Mouse (Mus musculus): ENCODE measurements around the gene Znrd1. TPM values are rescaled to one million over a fixed set of nuclear protein-coding genes. Genes with fewer than 3 reads are reported as not detected.

Gene Znrd1
- polyA plus RNA-seq, 2 experiments = 73.7 to 103 TPM

- H3K4me2 ChIP-seq (replicated peaks; ENCODE audit: low read depth, low read length, severe bottlenecking) = peak within 1 kb of the TSS; percentile 83
- 2% methylated on average over 44 of the region's 59 CpGs for WGBS
Measured at GRCm38 (mm10) chr17:36942791-36943471, 15.4 kb downstream of the Znrd1 start, which contains the start of gene Rnf39. Gene Rnf39 (plus strand): TSS chr17:36942918.

DNA sequence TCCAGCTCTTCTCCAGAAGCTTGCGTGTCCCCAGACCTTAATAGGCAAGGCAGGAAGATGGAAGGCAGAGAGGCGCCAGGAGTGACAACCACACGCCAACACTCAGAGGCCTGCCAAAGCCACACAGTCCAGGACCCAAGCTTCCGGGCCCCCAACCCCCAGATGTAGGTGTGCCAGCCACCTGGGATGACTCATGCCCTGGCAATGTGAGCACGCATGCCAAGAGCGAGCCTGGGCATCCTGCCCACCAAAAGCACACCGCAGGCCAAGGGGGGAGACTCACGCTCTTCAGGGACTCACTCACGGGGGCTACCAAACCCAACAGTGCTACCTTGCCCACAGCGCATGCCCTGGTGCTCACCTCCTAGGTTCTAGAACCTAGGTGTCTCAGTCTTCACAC lies 16.0 kb downstream of the Znrd1 start:
- no peaks in the 10 kb centered on the region for H3K36me3 ChIP-seq (ENCODE audit: control insufficient read depth, insufficient read depth, low read length)
- peaks cover 32% of the 10 kb centered on the region for H3K27me3 ChIP-seq (ENCODE audit: control insufficient read depth, insufficient read depth, low read length)
- 0 out of 2 replicates have a peak, but pooled peaks cover 4% of the 10 kb centered on the region for H3K4me1 ChIP-seq (ENCODE audit: control insufficient read depth, insufficient read depth, low read length)
- TF ChIP-seq POLR2A (IDR thresholded peaks at IDR 0.05; ENCODE audit: borderline replicate concordance, extremely low read depth, insufficient read depth, insufficient read length) = no peak
- peak overlapping the region; percentile 83 for H3K4me2 ChIP-seq (replicated peaks; ENCODE audit: low read depth, low read length, severe bottlenecking)
- H3K27ac ChIP-seq (replicated peaks; ENCODE audit: low read depth, low read length) = no peak overlapping the region; the same call in 1 of the 2 replicates
- ATAC-seq (ENCODE audit: low FRiP score, low read depth) (peak; percentile 39), DNase-seq (ENCODE audit: low spot score) (peak; percentile 52)
- no peaks in the 10 kb centered on the region for H3K9me3 ChIP-seq (ENCODE audit: control insufficient read depth, low read length)
- 57% methylated on average over 9 of the region's 10 CpGs for WGBS
- peak overlapping the region; percentile 45; the same call in 1 of the 2 replicates for H3K9ac ChIP-seq (ENCODE audit: low read depth, low read length, severe bottlenecking)
- H3K4me3 ChIP-seq (replicated peaks; ENCODE audit: low read length) = peak overlapping the region; percentile 45

More at GRCm38 (mm10) chr17:36942791-36943471, 15.4 kb downstream of the Znrd1 start, which contains the start of gene Rnf39:
- Histone ChIP-seq H3K27me3 (ENCODE audit: control insufficient read depth, insufficient read depth, low read length) (peaks cover 32% of the 10 kb centered on the region), H3K36me3 (ENCODE audit: control insufficient read depth, insufficient read depth, low read length) (no peaks in the 10 kb centered on the region), H3K9ac (ENCODE audit: low read depth, low read length, severe bottlenecking) (peak within 1 kb of the TSS; percentile 45), H3K9me3 (ENCODE audit: control insufficient read depth, low read length) (no peaks in the 10 kb centered on the region), H3K27ac (replicated peaks; ENCODE audit: low read depth, low read length) (no peak within 1 kb of the TSS; the same call in 1 of the 2 replicates), H3K4me1 (ENCODE audit: control insufficient read depth, insufficient read depth, low read length) (0 out of 2 replicates have a peak, but pooled peaks cover 4% of the 10 kb centered on the region), H3K4me3 (replicated peaks; ENCODE audit: low read length) (peak within 1 kb of the TSS; percentile 45)
- ATAC-seq (ENCODE audit: low FRiP score, low read depth) = no peak; the same call in 1 of the 2 replicates
- peak; percentile 11 for DNase-seq (ENCODE audit: low spot score)
- no peak for TF ChIP-seq POLR2A (IDR thresholded peaks at IDR 0.05; ENCODE audit: borderline replicate concordance, extremely low read depth, insufficient read depth, insufficient read length)

DNA sequence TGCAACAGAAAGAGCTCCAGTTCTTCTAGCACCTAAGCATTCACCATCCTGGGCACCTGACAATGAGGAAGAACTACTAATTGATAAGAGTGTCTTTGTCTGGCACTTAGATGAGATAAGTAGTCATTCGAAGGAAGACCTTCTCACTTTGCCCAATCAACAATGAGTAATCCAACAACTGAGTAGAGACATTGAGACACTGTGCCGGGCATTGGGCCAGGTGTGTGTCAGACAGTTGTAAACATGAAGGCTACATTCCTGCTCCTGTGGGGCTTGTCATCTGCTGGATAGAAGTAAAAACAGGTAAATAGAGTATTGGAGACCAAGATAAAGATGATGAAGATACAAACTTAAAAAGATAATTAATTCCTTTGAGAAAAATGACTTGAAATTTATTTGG lies 20.3 kb downstream of the Znrd1 start:
- Histone ChIP-seq H3K27ac (replicated peaks; ENCODE audit: low read depth, low read length) (no peak overlapping the region), H3K36me3 (ENCODE audit: control insufficient read depth, insufficient read depth, low read length) (no peaks in the 10 kb centered on the region), H3K4me1 (ENCODE audit: control insufficient read depth, insufficient read depth, low read length) (0 out of 2 replicates have a peak, but pooled peaks cover 4% of the 10 kb centered on the region), H3K4me3 (replicated peaks; ENCODE audit: low read length) (no peak overlapping the region), H3K4me2 (replicated peaks; ENCODE audit: low read depth, low read length, severe bottlenecking) (no peak overlapping the region), H3K9ac (ENCODE audit: low read depth, low read length, severe bottlenecking) (no peak overlapping the region), H3K27me3 (ENCODE audit: control insufficient read depth, insufficient read depth, low read length) (peaks cover 10% of the 10 kb centered on the region), H3K9me3 (ENCODE audit: control insufficient read depth, low read length) (no peaks in the 10 kb centered on the region)
- DNase-seq (ENCODE audit: low spot score) = no peak
- no peak for ATAC-seq (ENCODE audit: low FRiP score, low read depth)
- no peak for TF ChIP-seq POLR2A (IDR thresholded peaks at IDR 0.05; ENCODE audit: borderline replicate concordance, extremely low read depth, insufficient read depth, insufficient read length)
- WGBS = 79% methylated on average over 2 of the region's 2 CpGs

GRCm38 (mm10) chr17:36931806-36932205 lies 26.6 kb downstream of the Znrd1 start:
- H3K9me3 ChIP-seq (ENCODE audit: control insufficient read depth, low read length) = no peaks in the 10 kb centered on the region
- H3K4me2 ChIP-seq (replicated peaks; ENCODE audit: low read depth, low read length, severe bottlenecking) = no peak overlapping the region
- WGBS = 71% methylated on average over 2 of the region's 2 CpGs
- no peak overlapping the region for H3K27ac ChIP-seq (replicated peaks; ENCODE audit: low read depth, low read length)
- TF ChIP-seq POLR2A (IDR thresholded peaks at IDR 0.05; ENCODE audit: borderline replicate concordance, extremely low read depth, insufficient read depth, insufficient read length) = no peak
- ATAC-seq (ENCODE audit: low FRiP score, low read depth) = no peak
- no peak overlapping the region for H3K9ac ChIP-seq (ENCODE audit: low read depth, low read length, severe bottlenecking)
- DNase-seq (ENCODE audit: low spot score) = no peak
- H3K36me3 ChIP-seq (ENCODE audit: control insufficient read depth, insufficient read depth, low read length) = no peaks in the 10 kb centered on the region
- H3K4me1 ChIP-seq (ENCODE audit: control insufficient read depth, insufficient read depth, low read length) = no peaks in the 10 kb centered on the region
- no peaks in the 10 kb centered on the region for H3K27me3 ChIP-seq (ENCODE audit: control insufficient read depth, insufficient read depth, low read length)
- H3K4me3 ChIP-seq (replicated peaks; ENCODE audit: low read length) = no peak overlapping the region

DNA sequence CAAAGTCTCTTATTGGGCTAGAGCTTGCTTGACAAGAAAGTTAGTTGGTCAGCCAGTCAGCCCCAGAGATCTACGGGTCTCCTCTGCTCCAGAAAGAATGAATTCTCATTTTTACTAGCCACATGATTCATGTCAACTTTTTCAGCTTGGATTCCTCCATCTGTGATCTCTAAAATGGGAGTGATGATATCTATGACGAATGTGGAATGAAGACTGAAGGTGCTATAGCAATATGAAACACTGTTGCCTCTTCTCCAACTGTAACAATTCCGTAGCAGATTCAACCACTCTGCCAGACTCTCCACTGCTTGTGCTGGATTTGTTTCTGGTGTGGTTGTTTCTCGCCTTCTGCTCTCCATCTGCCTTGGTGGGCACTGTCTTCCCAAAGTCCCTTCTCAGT lies 27.2 kb downstream of the Znrd1 start:
- Histone ChIP-seq H3K4me1 (ENCODE audit: control insufficient read depth, insufficient read depth, low read length) (no peaks in the 10 kb centered on the region), H3K4me2 (replicated peaks; ENCODE audit: low read depth, low read length, severe bottlenecking) (no peak overlapping the region), H3K27me3 (ENCODE audit: control insufficient read depth, insufficient read depth, low read length) (no peaks in the 10 kb centered on the region), H3K9me3 (ENCODE audit: control insufficient read depth, low read length) (no peaks in the 10 kb centered on the region), H3K27ac (replicated peaks; ENCODE audit: low read depth, low read length) (no peak overlapping the region), H3K9ac (ENCODE audit: low read depth, low read length, severe bottlenecking) (no peak overlapping the region), H3K4me3 (replicated peaks; ENCODE audit: low read length) (no peak overlapping the region), H3K36me3 (ENCODE audit: control insufficient read depth, insufficient read depth, low read length) (no peaks in the 10 kb centered on the region)
- DNase-seq (ENCODE audit: low spot score) = no peak
- TF ChIP-seq POLR2A (IDR thresholded peaks at IDR 0.05; ENCODE audit: borderline replicate concordance, extremely low read depth, insufficient read depth, insufficient read length) = no peak
- ATAC-seq (ENCODE audit: low FRiP score, low read depth) = no peak
- 86% methylated on average over 4 of the region's 4 CpGs for WGBS
